Mouse (Mus musculus): ENCODE measurements at regions not wholly inside any gene's neighbourhood (a gene's known extent, or its start where the extent isn't known, plus 50 kb on each side); places are given as distances from the start of the nearest gene placed in this dataset.

DNA sequence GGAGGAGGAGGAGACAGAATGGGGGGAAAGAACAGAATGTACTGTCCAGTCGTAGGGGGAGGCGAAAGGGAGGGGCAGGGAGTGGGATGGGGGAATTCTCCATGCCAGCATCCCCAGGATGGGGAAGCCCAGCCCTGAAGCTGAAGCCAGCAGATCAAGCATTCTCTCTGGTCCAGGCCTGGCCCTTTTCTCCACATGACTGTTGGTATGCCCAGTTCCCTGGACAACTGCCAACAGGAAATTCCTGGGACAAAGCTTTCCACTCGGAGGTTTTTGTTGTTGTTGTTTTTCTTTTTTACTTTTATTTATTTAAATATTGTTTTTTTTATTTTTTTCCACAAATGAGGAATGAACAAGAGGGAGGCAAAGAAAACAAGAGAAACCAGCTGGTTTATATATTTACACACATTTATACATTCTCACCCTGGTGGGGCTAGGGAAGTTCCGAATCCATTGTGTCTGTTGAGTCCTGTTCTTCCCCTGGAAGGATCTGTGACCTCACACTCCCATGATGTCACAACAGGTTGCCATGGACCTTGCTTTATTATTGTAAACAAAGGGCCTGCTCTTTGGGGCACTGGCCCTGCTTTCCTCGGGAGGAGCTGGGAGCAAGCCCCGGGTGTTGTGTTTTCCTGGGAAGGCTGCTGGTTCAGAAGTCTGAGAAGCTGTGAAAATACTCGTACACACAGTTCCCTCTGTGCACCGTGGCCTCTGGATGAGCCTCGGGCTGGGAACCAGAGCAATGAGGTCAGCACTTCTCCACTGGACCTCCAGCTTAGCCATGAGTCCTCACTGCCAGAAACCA lies 135.5 kb upstream of the Med13l start:
- no peak overlapping the region for H3K27ac ChIP-seq (replicated peaks; ENCODE audit: low read depth, low read length)
- H3K9me3 ChIP-seq (replicated peaks; ENCODE audit: control insufficient read depth, low read length): no peaks in the 10 kb centered on the region
- peak; percentile 41 for DNase-seq (ENCODE audit: low spot score)
- H3K4me1 ChIP-seq (ENCODE audit: control insufficient read depth, insufficient read depth, low read length): peaks cover 8% of the 10 kb centered on the region
- no peak for ATAC-seq (replicated peaks; ENCODE audit: insufficient number of reproducible peaks, low FRiP score, low TSS enrichment, low read depth)
- H3K36me3 ChIP-seq (replicated peaks; ENCODE audit: control insufficient read depth, insufficient read depth, low read depth, low read length): no peaks in the 10 kb centered on the region
- H3K27me3 ChIP-seq (ENCODE audit: control insufficient read depth, insufficient read depth, low read length): no peaks in the 10 kb centered on the region
- no peak overlapping the region for H3K4me2 ChIP-seq (ENCODE audit: low read depth, low read length)
- no peak overlapping the region for H3K4me3 ChIP-seq (ENCODE audit: low read depth, low read length)
- 40% methylated on average over 9 of the region's 9 CpGs for WGBS
- H3K9ac ChIP-seq (replicated peaks; ENCODE audit: low read length): no peak overlapping the region

DNA sequence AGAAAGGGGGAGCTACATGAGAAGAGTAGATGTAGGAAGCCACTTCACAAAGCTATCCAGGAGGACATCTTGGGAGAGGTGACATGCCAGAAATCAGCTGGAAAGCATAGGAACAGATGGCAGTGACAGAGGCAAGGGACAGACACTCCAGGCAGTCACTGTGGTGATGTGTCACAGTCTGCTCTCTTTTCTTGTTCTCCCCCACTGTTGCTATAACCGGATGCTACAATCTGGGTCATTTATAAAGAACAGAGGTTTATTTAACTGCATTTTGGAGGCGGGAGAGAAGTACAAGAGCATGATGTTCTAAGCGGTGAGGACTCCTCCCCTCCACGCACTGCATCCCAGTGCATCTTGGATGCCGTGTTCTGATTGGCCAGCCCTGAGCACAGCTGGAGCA lies 133.8 kb upstream of the Med13l start:
- no peak overlapping the region for H3K4me3 ChIP-seq (ENCODE audit: low read depth, low read length)
- H3K4me2 ChIP-seq (ENCODE audit: low read depth, low read length): no peak overlapping the region
- H3K36me3 ChIP-seq (replicated peaks; ENCODE audit: control insufficient read depth, insufficient read depth, low read depth, low read length): no peaks in the 10 kb centered on the region
- no peak overlapping the region for H3K27ac ChIP-seq (replicated peaks; ENCODE audit: low read depth, low read length)
- 54% methylated on average over 5 of the region's 5 CpGs for WGBS
- DNase-seq (ENCODE audit: low spot score) (no peak), ATAC-seq (replicated peaks; ENCODE audit: insufficient number of reproducible peaks, low FRiP score, low TSS enrichment, low read depth) (no peak)
- no peak overlapping the region for H3K9ac ChIP-seq (replicated peaks; ENCODE audit: low read length)
- no peaks in the 10 kb centered on the region for H3K9me3 ChIP-seq (replicated peaks; ENCODE audit: control insufficient read depth, low read length)
- H3K4me1 ChIP-seq (ENCODE audit: control insufficient read depth, insufficient read depth, low read length): peaks cover 8% of the 10 kb centered on the region
- no peaks in the 10 kb centered on the region for H3K27me3 ChIP-seq (ENCODE audit: control insufficient read depth, insufficient read depth, low read length)

DNA sequence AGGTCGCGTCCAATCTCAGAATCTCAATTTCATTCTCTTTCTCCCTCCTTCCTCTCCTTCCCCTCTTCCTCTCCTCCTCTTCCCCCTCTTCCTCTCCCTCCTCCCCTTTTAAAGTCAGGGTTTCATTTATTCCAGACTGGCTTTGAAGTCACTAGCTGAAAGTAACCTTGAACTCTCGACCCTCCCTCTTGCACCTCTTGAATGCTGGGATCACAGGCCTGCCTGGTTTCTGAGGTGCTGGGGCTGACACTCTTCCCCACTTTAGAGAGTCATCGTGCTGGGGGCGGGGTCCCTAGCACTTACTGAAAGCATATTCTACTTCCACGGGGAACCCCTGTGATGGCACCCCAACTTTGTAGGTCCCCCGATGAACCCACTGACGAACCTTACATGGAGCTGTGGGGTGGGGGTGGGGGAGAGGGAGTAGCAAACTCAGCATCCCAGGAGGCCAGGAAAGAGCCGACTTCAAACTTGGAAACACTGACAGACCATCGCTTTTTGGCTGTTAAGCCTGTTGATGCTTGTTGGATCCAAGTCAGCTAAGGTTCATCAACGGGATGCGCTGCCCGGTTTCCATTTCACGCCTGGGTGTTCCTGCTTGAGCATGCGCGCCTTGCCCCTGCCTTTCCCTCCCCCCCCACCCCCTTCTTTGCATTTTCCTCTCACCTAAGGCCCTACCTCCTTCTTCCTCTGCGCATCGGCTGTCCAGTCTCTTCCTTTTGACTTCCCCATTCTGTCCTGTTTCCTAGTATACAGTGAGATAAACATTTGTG lies 132.0 kb upstream of the Med13l start:
- H3K27me3 ChIP-seq (ENCODE audit: control insufficient read depth, insufficient read depth, low read length): no peaks in the 10 kb centered on the region
- no peaks in the 10 kb centered on the region for H3K9me3 ChIP-seq (replicated peaks; ENCODE audit: control insufficient read depth, low read length)
- ATAC-seq (replicated peaks; ENCODE audit: insufficient number of reproducible peaks, low FRiP score, low TSS enrichment, low read depth) (no peak), DNase-seq (ENCODE audit: low spot score) (no peak)
- H3K4me3 ChIP-seq (ENCODE audit: low read depth, low read length): no peak overlapping the region
- 76% methylated on average over 18 of the region's 18 CpGs for WGBS
- H3K9ac ChIP-seq (replicated peaks; ENCODE audit: low read length): no peak overlapping the region
- no peak overlapping the region for H3K4me2 ChIP-seq (ENCODE audit: low read depth, low read length)
- no peaks in the 10 kb centered on the region for H3K36me3 ChIP-seq (replicated peaks; ENCODE audit: control insufficient read depth, insufficient read depth, low read depth, low read length)
- H3K4me1 ChIP-seq (ENCODE audit: control insufficient read depth, insufficient read depth, low read length): peaks cover 5% of the 10 kb centered on the region; the same call in 1 of the 2 replicates
- no peak overlapping the region for H3K27ac ChIP-seq (replicated peaks; ENCODE audit: low read depth, low read length)

DNA sequence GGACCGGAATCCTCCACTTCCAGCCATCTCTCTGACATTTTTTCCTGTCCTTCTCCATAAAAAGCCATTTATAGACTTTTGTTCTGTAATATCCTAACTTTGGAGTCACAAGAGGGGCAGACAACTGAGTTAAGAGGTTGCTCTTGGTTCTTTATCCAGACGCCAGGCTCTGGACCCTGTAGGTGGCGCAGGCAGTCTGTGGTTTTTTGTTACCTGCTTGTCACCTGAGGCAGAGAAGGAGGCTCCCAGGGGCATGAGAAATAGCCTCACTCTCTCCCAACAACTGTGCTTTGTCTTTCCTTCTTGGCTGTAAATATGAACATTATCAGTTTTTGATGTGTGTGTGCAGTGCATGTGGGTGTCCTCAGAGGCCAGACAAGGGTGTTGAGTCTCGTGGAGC lies 126.9 kb upstream of the Med13l start:
- peaks cover 16% of the 10 kb centered on the region for H3K27me3 ChIP-seq (ENCODE audit: control insufficient read depth, insufficient read depth, low read length)
- peaks cover 2% of the 10 kb centered on the region for H3K4me1 ChIP-seq (ENCODE audit: control insufficient read depth, insufficient read depth, low read length)
- no peaks in the 10 kb centered on the region for H3K9me3 ChIP-seq (replicated peaks; ENCODE audit: control insufficient read depth, low read length)
- ATAC-seq (replicated peaks; ENCODE audit: insufficient number of reproducible peaks, low FRiP score, low TSS enrichment, low read depth) (no peak), DNase-seq (ENCODE audit: low spot score) (no peak)
- no peak overlapping the region for H3K4me3 ChIP-seq (ENCODE audit: low read depth, low read length)
- no peak overlapping the region for H3K4me2 ChIP-seq (ENCODE audit: low read depth, low read length)
- WGBS: 61% methylated on average over 4 of the region's 4 CpGs
- H3K36me3 ChIP-seq (replicated peaks; ENCODE audit: control insufficient read depth, insufficient read depth, low read depth, low read length): no peaks in the 10 kb centered on the region
- H3K9ac ChIP-seq (replicated peaks; ENCODE audit: low read length): no peak overlapping the region
- H3K27ac ChIP-seq (replicated peaks; ENCODE audit: low read depth, low read length): no peak overlapping the region

DNA sequence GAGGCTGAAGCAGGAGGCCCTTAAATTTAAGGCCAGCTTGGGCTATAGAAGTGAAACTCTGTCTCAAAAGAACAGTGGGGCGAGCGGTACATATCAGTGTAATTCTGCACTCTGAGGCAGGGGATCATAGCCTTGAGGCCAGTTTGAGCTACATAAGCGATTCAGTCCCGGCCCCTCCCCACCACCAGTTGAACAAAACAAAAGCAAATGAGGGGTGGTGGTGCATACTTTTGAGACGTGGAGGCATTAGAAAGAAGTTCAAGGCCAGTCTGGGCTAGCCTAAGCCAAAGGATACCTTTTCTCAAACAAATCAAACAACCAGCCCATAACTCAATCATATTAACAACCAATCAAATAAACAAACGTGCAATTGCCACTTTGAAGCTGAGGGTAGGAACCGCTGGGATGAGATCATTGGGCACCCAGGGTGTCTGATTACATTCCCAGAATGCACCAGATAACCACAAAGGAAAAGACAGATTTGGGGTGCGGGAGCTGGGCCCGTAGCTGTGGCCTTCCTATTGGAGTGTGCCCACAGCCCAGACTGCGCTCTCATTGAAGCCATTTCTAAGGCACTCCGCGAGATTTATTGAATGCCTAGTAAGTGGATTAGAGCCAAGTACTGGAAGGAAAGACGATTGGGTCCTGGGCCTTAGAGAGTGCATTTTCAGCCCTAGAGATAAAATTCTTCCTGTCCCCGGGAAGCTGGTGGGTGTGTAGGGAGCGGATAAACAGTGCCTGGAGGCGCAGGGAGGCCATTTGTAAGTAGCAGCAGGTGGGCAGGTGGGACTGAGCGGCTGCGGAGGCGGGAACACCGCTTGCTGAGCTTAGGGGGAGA lies 125.5 kb upstream of the Med13l start:
- no peak for DNase-seq (ENCODE audit: low spot score)

DNA sequence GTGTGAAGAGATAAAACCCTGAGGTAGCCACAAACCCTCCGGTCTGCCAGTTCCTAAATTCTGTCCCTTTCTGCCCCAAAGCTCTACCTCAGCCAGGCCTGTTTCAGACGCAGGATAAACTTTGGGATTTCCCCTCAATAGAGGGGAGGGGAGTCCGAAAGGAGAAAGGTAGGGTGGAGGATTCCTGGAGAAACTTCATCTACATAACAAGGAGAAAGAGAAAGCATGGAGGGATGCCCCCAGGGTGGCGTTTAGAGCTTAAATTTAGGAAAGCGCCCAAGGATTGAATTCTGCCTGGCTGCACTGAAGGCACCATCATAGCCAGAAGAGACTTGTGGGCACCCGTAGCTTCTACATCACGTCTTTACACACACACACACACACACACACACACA lies 124.9 kb upstream of the Med13l start:
- 18% methylated on average over 7 of the region's 7 CpGs for WGBS
- H3K4me2 ChIP-seq (ENCODE audit: low read depth, low read length): no peak overlapping the region

More for the DNA sequence above, 125.5 kb upstream of the Med13l start:
- H3K4me3 ChIP-seq (ENCODE audit: low read depth, low read length): no peak overlapping the region
- peaks cover 2% of the 10 kb centered on the region for H3K4me1 ChIP-seq (ENCODE audit: control insufficient read depth, insufficient read depth, low read length)
- H3K4me2 ChIP-seq (ENCODE audit: low read depth, low read length): no peak overlapping the region
- no peak overlapping the region for H3K9ac ChIP-seq (replicated peaks; ENCODE audit: low read length)
- no peaks in the 10 kb centered on the region for H3K36me3 ChIP-seq (replicated peaks; ENCODE audit: control insufficient read depth, insufficient read depth, low read depth, low read length)
- H3K27me3 ChIP-seq (ENCODE audit: control insufficient read depth, insufficient read depth, low read length): peaks cover 16% of the 10 kb centered on the region
- ATAC-seq (replicated peaks; ENCODE audit: insufficient number of reproducible peaks, low FRiP score, low TSS enrichment, low read depth): no peak
- H3K9me3 ChIP-seq (replicated peaks; ENCODE audit: control insufficient read depth, low read length): no peaks in the 10 kb centered on the region
- H3K27ac ChIP-seq (replicated peaks; ENCODE audit: low read depth, low read length): no peak overlapping the region
- 13% methylated on average over 20 of the region's 20 CpGs for WGBS

DNA sequence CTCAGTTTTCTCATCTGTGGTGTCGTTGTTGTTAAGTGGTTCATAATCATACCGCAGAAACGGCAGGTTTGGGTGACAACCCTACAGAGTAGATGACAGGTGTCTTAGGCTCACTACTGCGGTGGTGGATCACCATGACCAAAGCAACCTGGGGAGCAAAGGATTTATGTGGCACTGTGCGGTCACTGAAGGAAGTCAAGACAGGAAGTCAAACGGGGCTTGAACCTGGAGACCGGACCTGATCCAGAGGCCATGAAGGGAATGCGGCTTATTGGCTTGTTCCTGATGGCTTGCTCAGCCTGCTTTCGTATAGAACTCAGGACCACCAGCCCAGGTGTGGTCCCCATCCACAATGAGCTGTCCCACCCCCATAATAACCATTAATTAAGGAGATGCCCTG lies 124.4 kb upstream of the Med13l start:
- DNase-seq (ENCODE audit: low spot score) (no peak), ATAC-seq (replicated peaks; ENCODE audit: insufficient number of reproducible peaks, low FRiP score, low TSS enrichment, low read depth) (no peak)
- H3K27me3 ChIP-seq (ENCODE audit: control insufficient read depth, insufficient read depth, low read length): peaks cover 16% of the 10 kb centered on the region
- WGBS: 14% methylated on average over 9 of the region's 9 CpGs
- H3K4me1 ChIP-seq (ENCODE audit: control insufficient read depth, insufficient read depth, low read length): peaks cover 2% of the 10 kb centered on the region
- H3K4me2 ChIP-seq (ENCODE audit: low read depth, low read length): no peak overlapping the region
- H3K9ac ChIP-seq (replicated peaks; ENCODE audit: low read length): no peak overlapping the region
- no peak overlapping the region for H3K4me3 ChIP-seq (ENCODE audit: low read depth, low read length)
- no peaks in the 10 kb centered on the region for H3K36me3 ChIP-seq (replicated peaks; ENCODE audit: control insufficient read depth, insufficient read depth, low read depth, low read length)
- no peaks in the 10 kb centered on the region for H3K9me3 ChIP-seq (replicated peaks; ENCODE audit: control insufficient read depth, low read length)
- H3K27ac ChIP-seq (replicated peaks; ENCODE audit: low read depth, low read length): no peak overlapping the region

More for the DNA sequence above, 124.9 kb upstream of the Med13l start:
- Histone ChIP-seq H3K9me3 (replicated peaks; ENCODE audit: control insufficient read depth, low read length) (no peaks in the 10 kb centered on the region), H3K9ac (replicated peaks; ENCODE audit: low read length) (no peak overlapping the region), H3K27me3 (ENCODE audit: control insufficient read depth, insufficient read depth, low read length) (peaks cover 16% of the 10 kb centered on the region), H3K27ac (replicated peaks; ENCODE audit: low read depth, low read length) (no peak overlapping the region), H3K4me3 (ENCODE audit: low read depth, low read length) (no peak overlapping the region), H3K4me1 (ENCODE audit: control insufficient read depth, insufficient read depth, low read length) (peaks cover 2% of the 10 kb centered on the region), H3K36me3 (replicated peaks; ENCODE audit: control insufficient read depth, insufficient read depth, low read depth, low read length) (no peaks in the 10 kb centered on the region)
- DNase-seq (ENCODE audit: low spot score): no peak
- ATAC-seq (replicated peaks; ENCODE audit: insufficient number of reproducible peaks, low FRiP score, low TSS enrichment, low read depth): no peak

Measured in embryonic facial prominence, embryonic 11.5 days (tissue).